Mouse (Mus musculus) thymus, postnatal 25 days (tissue): ENCODE measurements around the gene Afap1l2.

Source experiments
- DNase-seq: peaks from one replicate; pipeline ENCODE4 v3.0.0; 2022

Gene Afap1l2

DNA sequence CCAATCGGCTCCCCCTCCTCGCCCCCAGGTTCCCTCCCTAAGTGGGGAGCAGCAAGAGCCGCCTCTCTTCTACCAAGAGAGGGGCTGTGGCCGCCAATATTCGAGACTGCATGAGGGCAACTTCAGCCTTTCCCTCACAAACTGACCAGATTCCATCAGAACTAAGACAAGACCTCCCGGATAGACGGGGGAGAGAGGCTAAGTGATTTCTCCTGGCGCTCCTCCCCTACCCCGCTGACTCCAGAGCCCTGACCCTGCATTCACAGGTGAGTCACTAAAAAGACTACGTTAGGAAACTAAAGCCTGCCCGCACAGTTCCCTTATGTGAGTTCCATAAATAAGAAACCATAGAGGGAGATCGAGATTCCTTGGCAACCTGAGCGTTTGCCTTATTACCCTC lies 1.2 kb downstream of the Afap1l2 start:
- no peak for DNase-seq

GRCm38 (mm10) chr19:57005062-57005461 lies 3.0 kb downstream of the Afap1l2 start:
- no peak for DNase-seq

DNA sequence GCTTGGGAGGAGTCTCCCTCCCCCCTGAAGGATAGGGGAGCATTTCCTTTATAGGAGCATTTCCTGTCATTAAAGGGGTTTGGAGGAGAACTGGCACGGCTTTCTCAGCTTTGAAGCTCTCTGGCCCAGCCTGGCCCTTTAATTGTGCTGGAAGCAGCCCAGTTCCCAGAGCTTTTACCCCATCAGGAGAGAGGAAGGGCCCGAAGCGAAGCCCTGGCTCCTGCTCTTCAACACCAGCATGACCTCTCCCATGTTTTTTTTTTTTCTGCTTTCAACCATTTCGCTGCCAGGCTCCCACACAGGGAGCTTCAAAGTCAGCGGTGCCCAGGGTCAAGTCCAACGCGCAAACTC lies 4.6 kb downstream of the Afap1l2 start:
- no peak for DNase-seq

DNA sequence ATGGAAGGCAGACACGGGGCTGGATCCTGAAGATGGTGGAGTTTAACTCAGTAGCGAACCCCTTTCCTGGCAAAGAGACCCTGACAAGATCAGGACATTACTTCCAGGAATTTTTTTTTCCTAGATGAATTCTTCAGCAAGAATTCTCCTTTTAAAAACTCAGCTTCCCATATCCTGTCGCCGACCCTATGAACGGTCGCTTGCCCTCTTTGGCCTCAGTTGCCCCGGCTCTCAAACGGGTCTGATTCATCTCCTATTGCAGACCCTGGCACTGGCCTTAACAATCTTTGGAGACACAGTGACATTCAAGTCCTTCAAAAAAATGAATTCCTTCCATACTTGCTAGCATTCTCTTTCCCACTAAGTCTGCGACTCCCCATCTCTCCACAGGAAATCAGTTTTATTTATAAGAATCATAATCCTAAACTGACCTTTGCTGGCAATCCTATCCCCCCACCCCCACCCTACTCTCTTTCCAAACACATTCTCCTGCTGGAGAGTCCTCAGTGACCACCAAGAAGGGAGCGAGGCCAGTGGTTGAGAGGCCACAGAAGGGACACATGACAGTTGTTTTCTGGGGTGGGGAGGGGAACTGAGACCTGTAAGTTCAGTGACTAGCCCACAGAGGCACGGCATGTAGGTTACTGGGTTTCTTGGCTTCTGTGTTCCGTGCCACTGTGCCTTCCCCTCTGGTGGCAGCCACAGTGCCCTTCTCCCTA lies 5.1 kb downstream of the Afap1l2 start:
- no peak for DNase-seq

GRCm38 (mm10) chr19:57001926-57002325 lies 6.1 kb downstream of the Afap1l2 start:
- DNase-seq = no peak

DNA sequence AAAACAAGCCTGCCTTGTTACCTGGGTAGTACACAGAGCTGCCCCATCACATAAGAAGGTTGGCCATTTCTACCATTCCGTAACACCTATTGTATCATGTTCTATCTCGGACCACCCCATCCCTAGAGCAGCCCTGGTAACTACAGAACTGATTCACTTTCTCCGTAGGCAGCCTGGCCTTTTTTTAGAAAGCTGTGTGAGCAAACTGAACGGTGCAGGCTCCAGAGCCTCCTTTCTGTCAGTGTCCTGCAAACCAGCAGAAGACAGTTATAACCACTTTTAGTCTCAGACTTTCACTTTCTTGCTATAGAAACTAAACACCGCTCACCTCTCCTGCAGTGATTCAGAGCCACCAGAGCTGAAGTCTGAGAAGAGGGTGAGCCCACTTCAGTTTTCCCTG lies 7.4 kb downstream of the Afap1l2 start:
- no peak for DNase-seq

GRCm38 (mm10) chr19:56999781-57000180 lies 8.2 kb downstream of the Afap1l2 start:
- DNase-seq = no peak

- no peak for DNase-seq
Measured at GRCm38 (mm10) chr19:56998910-56999309, 9.1 kb downstream of the Afap1l2 start.

- no peak for DNase-seq
Measured at GRCm38 (mm10) chr19:56998331-56998730, 9.7 kb downstream of the Afap1l2 start.

- DNase-seq = no peak
Measured at GRCm38 (mm10) chr19:56997164-56997599, 10.8 kb downstream of the Afap1l2 start.

DNA sequence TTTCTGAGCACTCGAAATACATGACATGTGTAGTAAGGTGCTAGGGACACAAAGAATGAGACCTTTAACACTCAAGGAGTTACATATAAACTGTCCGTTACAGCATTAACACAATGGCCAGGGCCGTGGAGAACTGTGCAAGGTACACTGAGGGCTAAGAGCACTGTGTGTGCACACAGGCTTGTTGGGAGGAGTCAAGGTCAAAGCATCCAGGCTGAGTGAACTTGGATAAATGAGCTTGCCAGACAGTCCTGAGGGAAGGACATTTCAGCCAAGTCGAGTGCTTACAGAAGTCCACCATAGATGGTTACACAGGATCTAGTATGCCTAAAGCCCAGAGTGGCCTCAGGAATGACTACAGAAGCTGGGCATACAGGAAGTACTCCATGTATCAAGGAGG lies 12.6 kb downstream of the Afap1l2 start:
- no peak for DNase-seq

DNA sequence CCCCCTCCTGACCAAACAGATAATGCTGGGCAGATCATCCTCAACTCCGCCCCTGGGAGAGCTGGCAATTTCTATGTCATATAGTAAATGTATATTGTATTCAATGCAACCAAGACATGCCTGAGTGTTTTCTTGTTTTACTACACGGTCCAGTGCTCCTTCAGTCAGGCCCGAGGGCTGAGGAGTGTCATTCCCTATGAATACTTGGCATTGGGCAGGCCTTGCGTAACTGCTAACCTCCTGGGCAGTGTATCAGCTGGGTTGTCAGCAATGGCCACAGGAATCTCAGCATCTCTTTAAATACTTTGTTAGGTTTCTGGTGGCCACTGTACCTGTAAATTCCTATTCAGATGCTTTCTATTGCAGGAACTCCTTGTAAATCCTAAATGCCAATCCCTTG lies 13.4 kb downstream of the Afap1l2 start:
- DNase-seq = no peak

- no peak for DNase-seq
Measured at GRCm38 (mm10) chr19:56993763-56994162, 14.3 kb downstream of the Afap1l2 start.

GRCm38 (mm10) chr19:56992978-56993545 lies 15.0 kb downstream of the Afap1l2 start:
- no peak for DNase-seq

- no peak for DNase-seq
Measured at GRCm38 (mm10) chr19:56990367-56991111, 17.5 kb downstream of the Afap1l2 start.

DNA sequence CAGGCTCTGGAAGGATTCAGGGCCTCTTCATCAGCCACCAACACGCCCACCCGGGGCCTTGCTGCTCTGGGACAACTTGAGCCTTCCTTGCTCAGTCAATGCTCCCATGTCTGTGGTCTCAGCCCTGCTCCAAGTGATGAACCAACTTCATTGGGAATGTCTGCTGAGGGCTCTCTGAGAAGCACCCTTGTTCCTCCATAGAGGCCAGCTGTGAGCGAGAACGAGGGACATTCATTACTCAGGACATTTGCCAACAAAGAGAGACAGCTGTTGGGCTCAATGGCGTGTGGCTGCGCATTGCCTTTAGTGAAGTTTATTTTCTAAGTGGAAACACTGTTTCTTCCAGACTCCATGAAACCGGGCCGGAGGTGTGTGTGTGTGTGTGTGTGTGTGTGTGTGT lies 18.9 kb downstream of the Afap1l2 start:
- DNase-seq = no peak

DNA sequence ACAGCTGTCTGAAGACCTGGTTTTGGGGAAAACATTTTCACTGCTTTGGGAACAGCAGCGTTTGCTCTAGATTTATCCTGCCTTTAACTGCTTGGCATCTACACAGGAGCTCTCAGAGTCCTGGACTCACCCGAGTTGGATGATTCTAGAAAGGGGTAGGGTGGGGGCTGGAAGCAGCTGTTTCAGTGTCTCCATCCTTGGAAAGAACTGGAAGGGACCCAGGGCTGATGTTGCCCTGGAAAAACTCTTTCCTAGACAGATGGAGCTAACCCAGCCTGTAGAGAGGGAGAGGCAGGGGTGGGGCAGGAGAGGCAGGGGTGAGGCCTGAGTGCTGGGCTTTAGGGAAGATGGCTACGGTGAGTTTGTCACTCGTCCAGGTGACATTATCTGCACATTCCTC lies 23.8 kb downstream of the Afap1l2 start:
- no peak for DNase-seq

- no peak for DNase-seq
Measured at GRCm38 (mm10) chr19:56983757-56984156, 24.3 kb downstream of the Afap1l2 start.

DNA sequence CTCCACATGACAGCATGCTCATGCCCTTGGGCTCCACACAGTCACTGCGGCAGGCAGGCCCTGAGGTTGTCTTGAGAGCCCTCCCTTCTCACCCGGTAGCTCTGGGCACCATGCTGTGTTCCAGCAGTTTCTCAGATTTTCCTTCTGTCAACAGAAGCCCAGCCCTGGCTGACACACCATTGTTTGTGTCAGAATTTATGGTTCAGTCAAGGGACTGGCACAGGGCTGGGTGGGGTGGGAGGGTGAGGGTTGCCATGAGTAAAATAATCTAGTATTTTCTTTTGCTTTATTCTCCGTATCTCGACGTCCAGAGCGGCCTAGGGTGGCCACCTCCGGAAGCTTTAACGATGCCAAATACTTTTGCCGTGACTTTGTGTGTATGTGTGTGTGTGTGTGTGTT lies 26.3 kb downstream of the Afap1l2 start:
- DNase-seq = no peak

GRCm38 (mm10) chr19:56980803-56981202 lies 27.2 kb downstream of the Afap1l2 start:
- DNase-seq = no peak

DNA sequence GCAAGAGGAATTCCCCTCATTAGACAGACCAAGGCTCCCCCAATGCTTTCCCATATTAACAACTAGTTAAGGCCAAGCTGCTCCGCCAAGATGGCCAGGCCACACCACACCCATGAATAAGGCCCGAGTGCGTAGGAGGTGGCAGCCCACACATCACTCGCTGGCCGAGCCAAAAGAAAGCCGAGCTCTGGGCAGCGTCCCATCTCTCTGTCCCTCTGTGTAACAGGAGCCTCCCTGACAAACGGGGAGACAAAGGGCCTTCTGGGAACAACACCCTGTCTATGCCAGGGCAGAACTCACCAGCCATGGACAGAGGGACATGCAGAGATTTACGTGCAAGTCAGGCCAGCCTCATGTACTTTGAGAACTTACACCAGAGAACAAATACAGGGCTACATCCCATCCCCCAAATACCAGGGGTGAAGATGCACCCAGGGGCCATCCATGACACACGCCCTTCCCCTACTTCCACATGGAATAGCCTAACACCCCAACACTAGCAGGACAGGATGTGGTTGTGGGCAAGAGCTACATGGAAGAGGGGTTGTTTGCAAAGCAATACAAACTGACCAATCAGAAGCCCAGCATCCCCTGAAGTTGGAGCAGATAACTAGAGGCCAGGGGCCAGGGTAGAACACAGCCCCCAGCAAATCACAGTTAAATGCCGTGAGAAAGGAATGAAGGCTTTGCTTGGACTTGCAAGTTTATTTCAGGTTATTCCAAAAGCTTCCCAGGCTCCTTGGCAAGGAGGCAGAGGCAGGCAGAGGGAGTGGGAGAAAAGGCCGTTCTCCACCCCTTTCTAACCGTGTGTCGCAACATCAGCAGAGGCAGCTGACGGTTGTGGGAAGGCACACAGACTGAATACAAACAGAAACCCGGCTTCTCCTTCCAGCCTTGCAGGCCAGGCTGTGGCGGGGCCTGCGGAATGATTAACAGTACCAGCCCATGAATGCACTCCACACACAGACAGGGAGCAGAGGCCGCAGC lies 30.8 kb downstream of the Afap1l2 start:
- DNase-seq = no peak

- no peak for DNase-seq
Measured at GRCm38 (mm10) chr19:56976515-56976914, 31.5 kb downstream of the Afap1l2 start.

DNA sequence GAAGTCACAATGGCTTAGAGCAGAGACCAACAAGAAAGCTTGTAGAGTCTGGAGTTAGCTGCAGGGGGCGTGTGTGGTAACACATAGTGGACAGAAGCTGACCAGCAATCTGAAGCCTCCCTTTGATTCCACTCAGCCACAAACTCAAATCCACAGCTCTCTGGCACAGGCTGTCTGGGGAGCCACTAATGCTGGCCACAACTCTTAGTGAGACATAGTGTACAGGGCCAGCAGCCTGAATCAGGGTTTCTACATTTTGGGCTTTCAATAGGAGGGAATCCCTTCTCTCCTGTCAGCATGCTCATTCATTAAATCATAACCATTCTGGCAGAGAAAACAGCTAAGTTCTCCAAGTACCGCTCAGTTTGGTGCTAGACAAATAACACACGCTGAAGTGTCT lies 32.5 kb downstream of the Afap1l2 start:
- no peak for DNase-seq
